Comparison of ENCODE assay signal across 8 mouse cellular contexts in genomic region chr7:18872014-18872802, GRCm38 (mm10). TPM values are rescaled to one million over a fixed set of nuclear protein-coding genes. Genes with fewer than 3 reads are reported as not detected.
DNase-seq lines count a peak whose midpoint lies in the region; ATAC-seq lines count a peak whose summit lies in the region.

No protein-coding gene starts in this region.

- H3K36me3 ChIP-seq in neural tube, embryonic 11.5 days (ENCODE audit: control insufficient read depth, insufficient read depth, low read length) = no peaks in the 10 kb centered on the region
- no peaks in the 10 kb centered on the region for H3K36me3 ChIP-seq in liver, embryonic 12.5 days
- H3K36me3 ChIP-seq in stomach, embryonic 16.5 days (ENCODE audit: control insufficient read depth, insufficient read depth, low read length) = no peaks in the 10 kb centered on the region

- no peaks in the 10 kb centered on the region for H3K9me3 ChIP-seq in neural tube, embryonic 11.5 days (ENCODE audit: control insufficient read depth, low read length)
- 0 out of 2 replicates have a peak, but pooled peaks cover 7% of the 10 kb centered on the region for H3K9me3 ChIP-seq in liver, embryonic 12.5 days (replicated peaks)
- peaks cover 4% of the 10 kb centered on the region; the same call in 1 of the 2 replicates for H3K9me3 ChIP-seq in stomach, embryonic 16.5 days (replicated peaks; ENCODE audit: control insufficient read depth, low read length)

- no peaks in the 10 kb centered on the region for H3K4me1 ChIP-seq in neural tube, embryonic 11.5 days (ENCODE audit: control insufficient read depth, insufficient read depth, low read length)
- no peaks in the 10 kb centered on the region for H3K4me1 ChIP-seq in liver, embryonic 12.5 days
- H3K4me1 ChIP-seq in stomach, embryonic 16.5 days (ENCODE audit: control insufficient read depth, insufficient read depth, low read length) = peaks cover 5% of the 10 kb centered on the region

- peak overlapping the region; percentile 73 for H3K4me2 ChIP-seq in neural tube, embryonic 11.5 days (ENCODE audit: low read depth)
- peak overlapping the region; percentile 41 for H3K4me2 ChIP-seq in liver, embryonic 12.5 days
- peak overlapping the region; percentile 95 for H3K4me2 ChIP-seq in stomach, embryonic 16.5 days (ENCODE audit: low read depth, low read length)

- no peak overlapping the region for H3K27ac ChIP-seq in neural tube, embryonic 11.5 days (ENCODE audit: low read depth, low read length)
- no peak overlapping the region for H3K27ac ChIP-seq in liver, embryonic 12.5 days
- no peak overlapping the region for H3K27ac ChIP-seq in stomach, embryonic 16.5 days (ENCODE audit: low read length)

- H3K9ac ChIP-seq in neural tube, embryonic 11.5 days (ENCODE audit: low read length) = peak overlapping the region; percentile 39; the same call in 1 of the 2 replicates
- no peak overlapping the region for H3K9ac ChIP-seq in liver, embryonic 12.5 days
- peak overlapping the region; percentile 67 for H3K9ac ChIP-seq in stomach, embryonic 16.5 days (ENCODE audit: low read length)

- H3K27me3 ChIP-seq in neural tube, embryonic 11.5 days (ENCODE audit: control insufficient read depth, insufficient read depth, low read length) = no peaks in the 10 kb centered on the region
- H3K27me3 ChIP-seq in liver, embryonic 12.5 days (replicated peaks) = peaks cover 15% of the 10 kb centered on the region; the same call in 1 of the 2 replicates
- peaks cover 3% of the 10 kb centered on the region; the same call in 1 of the 2 replicates for H3K27me3 ChIP-seq in stomach, embryonic 16.5 days (ENCODE audit: control insufficient read depth, insufficient read depth, low read length)

- H3K4me3 ChIP-seq in neural tube, embryonic 11.5 days (ENCODE audit: low read depth, low read length) = peak overlapping the region; percentile 35
- H3K4me3 ChIP-seq in liver, embryonic 12.5 days = no peak overlapping the region
- peak overlapping the region; percentile 49 for H3K4me3 ChIP-seq in stomach, embryonic 16.5 days (replicated peaks; ENCODE audit: low read length)

- ATAC-seq in neural tube, embryonic 11.5 days (ENCODE audit: insufficient read depth, low FRiP score, low TSS enrichment) = peak; percentile 60
- ATAC-seq in liver, embryonic 12.5 days = no peak
- no peak for ATAC-seq in stomach, embryonic 16.5 days (ENCODE audit: insufficient read depth, low FRiP score)

- 36% methylated on average over 13 of the region's 14 CpGs for WGBS in neural tube, embryonic 11.5 days
- 32% methylated on average over 13 of the region's 14 CpGs for WGBS in liver, embryonic 12.5 days (ENCODE audit: insufficient replicate concordance)
- WGBS in stomach, embryonic 16.5 days = 26% methylated on average over 13 of the region's 14 CpGs

- DNase-seq in cerebellum, postnatal 10 days = peak; percentile 43 to 49
- DNase-seq in cerebellum, adult 9-10 months = no peak
- no peak for DNase-seq in neural tube, embryonic 11.5 days (ENCODE audit: low spot score)
- no peak for DNase-seq in neural tube, embryonic 10.5 days (ENCODE audit: extremely low spot score, low spot score)
- no peak for DNase-seq in urinary bladder, adult 2 months (ENCODE audit: low spot score)
- no peak for DNase-seq in MN1 (ENCODE audit: low spot score)

RNA-seq across cellular contexts. Expression of gene Pglyrp1, which starts 1.1 kb away (rescaled TPM):
- 1.4 and 2.1 TPM in 2 replicates for polyA plus RNA-seq in neural tube, embryonic 11.5 days (2014; fragmentation: Nextera tagmentation; extraction: Ambion mirVana)
- 8.9 and 10.0 TPM in 2 replicates for polyA plus RNA-seq in liver, embryonic 12.5 days (2016; fragmentation: Nextera tagmentation; extraction: Ambion mirVana)
- polyA plus RNA-seq in stomach, embryonic 16.5 days (2015; fragmentation: Nextera tagmentation; extraction: Ambion mirVana) = 119 and 175 TPM in 2 replicates
- 3.3 and 3.5 TPM in 2 replicates for polyA plus RNA-seq in urinary bladder, adult 2 months (2012; rRNA removed)

RNA-seq across cellular contexts. Expression of gene Mill2, which starts 32.4 kb away (rescaled TPM):
- not detected in 2 replicates for polyA plus RNA-seq in neural tube, embryonic 11.5 days (2014; fragmentation: Nextera tagmentation; extraction: Ambion mirVana)
- polyA plus RNA-seq in liver, embryonic 12.5 days (2016; fragmentation: Nextera tagmentation; extraction: Ambion mirVana) = 0.07 and 0.10 TPM in 2 replicates
- 1.3 and 2.1 TPM in 2 replicates for polyA plus RNA-seq in stomach, embryonic 16.5 days (2015; fragmentation: Nextera tagmentation; extraction: Ambion mirVana)
- polyA plus RNA-seq in urinary bladder, adult 2 months (2012; rRNA removed) = 27.2 and 31.4 TPM in 2 replicates

RNA-seq across cellular contexts. Expression of gene Ccdc61, which starts 38.0 kb away (rescaled TPM):
- 25.5 and 26.2 TPM in 2 replicates for polyA plus RNA-seq in neural tube, embryonic 11.5 days (2014; fragmentation: Nextera tagmentation; extraction: Ambion mirVana)
- 16.8 and 18.3 TPM in 2 replicates for polyA plus RNA-seq in liver, embryonic 12.5 days (2016; fragmentation: Nextera tagmentation; extraction: Ambion mirVana)
- polyA plus RNA-seq in stomach, embryonic 16.5 days (2015; fragmentation: Nextera tagmentation; extraction: Ambion mirVana) = 16.7 and 21.2 TPM in 2 replicates
- polyA plus RNA-seq in urinary bladder, adult 2 months (2012; rRNA removed) = 26.9 and 31.4 TPM in 2 replicates

RNA-seq across cellular contexts. Expression of gene Psg17, which starts 50.8 kb away (rescaled TPM):
- not detected in 2 replicates for polyA plus RNA-seq in neural tube, embryonic 11.5 days (2014; fragmentation: Nextera tagmentation; extraction: Ambion mirVana)
- polyA plus RNA-seq in liver, embryonic 12.5 days (2016; fragmentation: Nextera tagmentation; extraction: Ambion mirVana) = 0.06 TPM in 1 of 2 replicates, not detected in the other
- 0.10 TPM in 1 of 2 replicates, not detected in the other for polyA plus RNA-seq in stomach, embryonic 16.5 days (2015; fragmentation: Nextera tagmentation; extraction: Ambion mirVana)
- 0.37 and 0.59 TPM in 2 replicates for polyA plus RNA-seq in urinary bladder, adult 2 months (2012; rRNA removed)

RNA-seq across cellular contexts. Expression of gene Nova2, which starts 53.5 kb away (rescaled TPM):
- polyA plus RNA-seq in neural tube, embryonic 11.5 days (2014; fragmentation: Nextera tagmentation; extraction: Ambion mirVana) = 8.2 and 10.0 TPM in 2 replicates
- polyA plus RNA-seq in liver, embryonic 12.5 days (2016; fragmentation: Nextera tagmentation; extraction: Ambion mirVana) = 0.13 and 0.16 TPM in 2 replicates
- 0.39 and 0.62 TPM in 2 replicates for polyA plus RNA-seq in stomach, embryonic 16.5 days (2015; fragmentation: Nextera tagmentation; extraction: Ambion mirVana)
- 0.48 and 1.0 TPM in 2 replicates for polyA plus RNA-seq in urinary bladder, adult 2 months (2012; rRNA removed)

Comparison
In these comparisons a context has a peak if more than half of its experiments do, and no peak if none do; other contexts are left out.
1. DNase-seq: peak in cerebellum, postnatal 10 days (2 of 2); none in cerebellum, adult 9-10 months (single experiment), neural tube, embryonic 11.5 days (single experiment), neural tube, embryonic 10.5 days (single experiment), urinary bladder, adult 2 months (single experiment) and MN1 (single experiment).
2. H3K4me2 ChIP-seq: peak in every context shown above with its lines; median percentile 95 in stomach, embryonic 16.5 days; 73 in neural tube, embryonic 11.5 days; 41 in liver, embryonic 12.5 days.
3. RNA of gene Pglyrp1, which starts 1.1 kb away (polyA plus RNA-seq): 119 to 175 TPM in stomach, embryonic 16.5 days; 8.9 to 10.0 TPM in liver, embryonic 12.5 days, 3.3 to 3.5 TPM in urinary bladder, adult 2 months and 1.4 to 2.1 TPM in neural tube, embryonic 11.5 days; every median in the first group is over 10 times any median in the second.